Mouse (Mus musculus) stomach, embryonic 14.5 days (tissue): ENCODE measurements around the gene Arhgap31. TPM values are rescaled to one million over a fixed set of nuclear protein-coding genes. Genes with fewer than 3 reads are reported as not detected.

Experiments
- ATAC-seq: fragments of 200-750 bp; cut with Nextera tagmentation; 2 replicates; pipeline ENCODE4 v1.8.0; 2017; ENCODE audit warnings: low read depth, moderate TSS enrichment; ENCODE audit not compliant: insufficient number of reproducible peaks, insufficient read depth, low FRiP score
- H3K27ac ChIP-seq: fragments of 300-500 bp; sonication (generic); 2 replicates; pipeline ENCODE4 v1.5.1; 2014; ENCODE audit warnings: mild to moderate bottlenecking, low read length, moderate library complexity, mixed read lengths
- H3K27me3 ChIP-seq: fragments of 300-500 bp; sonication (generic); 2 replicates; pipeline ENCODE4 v1.6.1; 2014; ENCODE audit warnings: low read length, control low read depth, mixed read lengths; ENCODE audit not compliant: control insufficient read depth, insufficient read depth
- H3K36me3 ChIP-seq: fragments of 300-500 bp; sonication (generic); 2 replicates; pipeline ENCODE4 v1.6.1; 2014; ENCODE audit warnings: mild to moderate bottlenecking, control low read depth, low read length, moderate library complexity, mixed read lengths; ENCODE audit not compliant: control insufficient read depth, insufficient read depth
- H3K4me1 ChIP-seq: fragments of 300-500 bp; sonication (generic); 2 replicates; pipeline ENCODE4 v1.6.1; 2014; ENCODE audit warnings: low read length, control low read depth, mixed read lengths; ENCODE audit not compliant: control insufficient read depth, insufficient read depth
- H3K4me2 ChIP-seq: fragments of 300-500 bp; sonication (generic); replicated peaks from 2 replicates; pipeline ENCODE4 v1.6.1; 2014; ENCODE audit warnings: low read depth, low read length, control low read depth
- H3K4me3 ChIP-seq: fragments of 300-500 bp; sonication (generic); 2 replicates; pipeline ENCODE4 v1.5.1; 2014; ENCODE audit warnings: low read depth, low read length, control low read depth
- H3K9ac ChIP-seq: fragments of 300-500 bp; sonication (generic); replicated peaks from 2 replicates; pipeline ENCODE4 v1.6.1; 2014; ENCODE audit warnings: low read depth, mild to moderate bottlenecking, control low read depth, low read length, moderate library complexity, mixed read lengths
- H3K9me3 ChIP-seq: fragments of 300-500 bp; sonication (generic); 2 replicates; pipeline ENCODE4 v1.6.1; 2016; ENCODE audit warnings: low read depth, low read length, control low read depth; ENCODE audit not compliant: control insufficient read depth
- WGBS: fragments of 180-500 bp; shearing (Covaris S2); extraction: QIAGEN DNeasy Blood & Tissue Kit; methylation state at CpG from one replicate; pipeline ENCODE4 v1.1.7; 2014; 5-methylcytosine and 5-hydroxymethylcytosine counted together
- polyA plus RNA-seq: library from polyadenylated mRNA; unstranded; fragments of >200 nt; fragmentation: Nextera tagmentation; extraction: Ambion mirVana; gene quantifications from 2 replicates; pipeline ENCODE4 v1.2.1, GENCODE M21; 2014

Arhgap31 gene
- polyA plus RNA-seq, 1 experiment from 2014 or later, result 14.8 TPM

- ATAC-seq, result no peak
- no peak overlapping the region for H3K9ac ChIP-seq
- no peak overlapping the region for H3K27ac ChIP-seq
- H3K36me3 ChIP-seq, result peaks cover 22% of the 10 kb centered on the region
- no peak overlapping the region for H3K4me3 ChIP-seq
- H3K9me3 ChIP-seq, result 0 out of 2 replicates have a peak, but pooled peaks cover 3% of the 10 kb centered on the region
- WGBS, result 70% methylated on average over 18 of the region's 18 CpGs
- H3K4me1 ChIP-seq, result no peaks in the 10 kb centered on the region
- no peaks in the 10 kb centered on the region for H3K27me3 ChIP-seq
- H3K4me2 ChIP-seq, result no peak overlapping the region
Observed at GRCm38 (mm10) chr16:38609092-38609491, 104.0 kb downstream of the Arhgap31 start.

GRCm38 (mm10) chr16:38608687-38609086, 104.4 kb downstream of the Arhgap31 start:
- Histone ChIP-seq H3K9ac (no peak overlapping the region), H3K27me3 (no peaks in the 10 kb centered on the region), H3K4me3 (no peak overlapping the region), H3K9me3 (0 out of 2 replicates have a peak, but pooled peaks cover 3% of the 10 kb centered on the region), H3K4me2 (no peak overlapping the region), H3K4me1 (no peaks in the 10 kb centered on the region), H3K36me3 (peaks cover 23% of the 10 kb centered on the region), H3K27ac (no peak overlapping the region)
- ATAC-seq, result no peak
- WGBS, result 74% methylated on average over 12 of the region's 12 CpGs

DNA sequence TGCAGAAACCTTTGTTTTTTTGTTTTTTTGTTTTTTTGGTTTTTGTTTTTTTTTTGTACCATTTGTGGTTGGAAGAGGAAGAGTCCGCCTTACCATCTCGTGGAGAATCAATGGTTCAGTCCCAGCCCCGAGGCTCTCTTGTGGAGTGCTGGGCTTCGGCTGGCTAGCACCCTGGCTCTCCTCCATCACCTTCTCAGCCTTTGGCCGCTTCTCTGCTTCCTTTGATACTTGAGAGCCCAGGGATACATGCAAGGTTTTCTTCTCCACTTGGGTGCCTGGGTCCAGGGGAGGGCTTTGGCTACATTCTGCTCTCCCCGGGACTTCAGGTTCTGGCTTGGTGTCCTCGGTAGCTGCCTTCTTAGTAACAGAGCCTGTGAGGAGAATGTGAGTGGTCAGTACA, 106.6 kb downstream of the Arhgap31 start:
- H3K9ac ChIP-seq, result no peak overlapping the region
- peaks cover 31% of the 10 kb centered on the region for H3K36me3 ChIP-seq
- no peaks in the 10 kb centered on the region for H3K27me3 ChIP-seq
- no peaks in the 10 kb centered on the region for H3K4me1 ChIP-seq
- H3K27ac ChIP-seq, result no peak overlapping the region
- no peak overlapping the region for H3K4me3 ChIP-seq
- H3K9me3 ChIP-seq, result 0 out of 2 replicates have a peak, but pooled peaks cover 3% of the 10 kb centered on the region
- no peak overlapping the region for H3K4me2 ChIP-seq
- WGBS, result 88% methylated on average over 7 of the region's 7 CpGs
- ATAC-seq, result no peak

DNA sequence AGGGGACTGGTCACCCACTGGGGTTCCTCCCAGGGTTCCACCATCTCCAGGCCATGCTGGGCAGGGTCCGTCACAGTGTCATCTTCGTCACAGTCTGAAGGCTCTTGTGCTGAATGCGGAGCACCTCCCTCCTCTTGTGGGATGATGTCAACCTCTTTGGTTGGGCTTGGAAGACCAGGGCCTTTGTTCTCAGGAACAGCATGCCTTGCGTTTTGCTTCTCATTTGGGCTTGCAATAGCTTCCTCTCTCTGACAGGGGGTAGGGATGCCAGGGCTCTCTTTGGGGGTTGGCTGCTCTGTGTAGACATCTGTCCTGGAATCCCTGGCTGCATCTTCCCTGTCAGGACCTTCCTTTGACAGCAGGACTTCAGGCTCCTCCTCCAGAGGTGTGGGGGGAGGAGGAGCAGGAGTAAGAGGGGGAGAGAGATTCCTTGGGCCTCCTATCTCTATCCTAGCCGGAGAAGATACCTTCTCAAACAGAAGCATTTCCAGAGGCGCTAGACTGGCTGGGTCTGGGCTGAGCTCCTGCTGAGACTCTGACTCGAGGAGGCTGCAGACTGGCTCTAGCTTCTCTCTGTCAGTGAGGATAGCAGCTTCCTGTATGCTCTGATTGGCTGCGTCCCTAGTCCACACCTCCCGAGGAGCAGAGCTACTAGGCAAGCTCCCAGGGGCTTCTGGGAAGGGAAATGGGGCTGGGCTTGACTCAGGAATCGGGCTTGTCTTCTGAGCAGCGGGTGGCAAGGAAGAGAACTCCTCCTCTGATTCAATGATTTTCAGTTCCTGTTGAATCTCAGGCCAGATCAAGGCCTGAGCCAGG, 109.9 kb downstream of the Arhgap31 start:
- WGBS, result 41% methylated on average over 11 of the region's 11 CpGs
- Histone ChIP-seq H3K9me3 (no peaks in the 10 kb centered on the region), H3K27me3 (no peaks in the 10 kb centered on the region), H3K4me2 (no peak overlapping the region), H3K36me3 (peaks cover 19% of the 10 kb centered on the region), H3K27ac (no peak overlapping the region), H3K4me3 (no peak overlapping the region), H3K4me1 (no peaks in the 10 kb centered on the region), H3K9ac (no peak overlapping the region)
- ATAC-seq, result no peak

GRCm38 (mm10) chr16:38598986-38599680, 113.9 kb downstream of the Arhgap31 start:
- Histone ChIP-seq H3K4me2 (no peak overlapping the region), H3K27ac (no peak overlapping the region), H3K9ac (no peak overlapping the region), H3K27me3 (no peaks in the 10 kb centered on the region), H3K4me1 (no peaks in the 10 kb centered on the region), H3K36me3 (peaks cover 9% of the 10 kb centered on the region; the same call in 1 of the 2 replicates), H3K9me3 (no peaks in the 10 kb centered on the region), H3K4me3 (no peak overlapping the region)
- 67% methylated on average over 11 of the region's 11 CpGs for WGBS
- no peak for ATAC-seq

DNA sequence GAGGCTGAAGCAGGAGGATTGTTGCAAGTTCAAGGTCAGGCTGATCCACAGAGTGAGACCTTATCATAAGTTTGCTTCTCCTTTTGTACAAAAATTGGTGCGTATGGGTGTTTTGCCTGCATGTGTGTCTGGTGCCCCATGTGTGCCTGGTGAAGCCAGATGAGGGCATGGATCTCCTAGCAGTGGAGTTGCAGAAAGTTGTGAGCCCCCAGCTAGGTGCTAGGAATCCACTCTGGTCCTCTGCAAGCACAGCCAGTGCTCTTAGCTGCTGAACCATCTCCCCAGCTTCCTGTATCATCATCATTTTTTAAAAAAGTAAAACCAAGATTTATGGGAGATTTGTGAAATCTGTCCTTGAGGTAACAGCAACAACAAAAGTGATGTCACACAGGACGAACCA, 116.4 kb downstream of the Arhgap31 start:
- no peaks in the 10 kb centered on the region for H3K4me1 ChIP-seq
- no peak overlapping the region for H3K27ac ChIP-seq
- no peak for ATAC-seq
- H3K4me3 ChIP-seq, result no peak overlapping the region
- no peak overlapping the region for H3K4me2 ChIP-seq
- no peaks in the 10 kb centered on the region for H3K9me3 ChIP-seq
- no peaks in the 10 kb centered on the region for H3K27me3 ChIP-seq
- peaks cover 8% of the 10 kb centered on the region for H3K36me3 ChIP-seq
- 89% methylated on average over 2 of the region's 2 CpGs for WGBS
- H3K9ac ChIP-seq, result no peak overlapping the region

- WGBS, result 86% methylated on average over 2 of the region's 2 CpGs
- Histone ChIP-seq H3K4me2 (no peak overlapping the region), H3K9me3 (no peaks in the 10 kb centered on the region), H3K4me1 (no peaks in the 10 kb centered on the region), H3K36me3 (peaks cover 12% of the 10 kb centered on the region), H3K27me3 (no peaks in the 10 kb centered on the region), H3K9ac (no peak overlapping the region), H3K4me3 (no peak overlapping the region), H3K27ac (no peak overlapping the region)
- no peak for ATAC-seq
Observed at GRCm38 (mm10) chr16:38596099-38596498, 117.0 kb downstream of the Arhgap31 start.

DNA sequence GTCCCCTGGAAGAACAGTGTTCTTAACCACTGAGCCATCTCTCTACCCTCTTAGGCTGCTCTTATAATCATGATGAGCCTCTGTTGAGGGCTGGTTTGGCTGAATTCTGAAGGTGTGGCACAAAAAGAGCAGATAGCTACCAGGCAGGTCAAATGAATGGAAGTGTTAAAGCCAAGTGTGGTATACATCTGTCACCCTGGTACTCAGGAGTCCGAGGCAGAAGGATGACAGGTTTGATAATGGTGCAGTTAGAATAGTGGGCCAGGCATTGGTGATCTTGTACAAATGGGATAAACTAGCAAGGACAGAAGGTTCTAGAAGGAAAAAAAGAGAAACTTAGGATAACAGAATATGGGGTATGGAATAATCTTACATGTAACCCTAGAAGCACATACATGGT, 118.6 kb downstream of the Arhgap31 start:
- Histone ChIP-seq H3K4me1 (no peaks in the 10 kb centered on the region), H3K27ac (no peak overlapping the region), H3K9me3 (no peaks in the 10 kb centered on the region), H3K4me2 (no peak overlapping the region), H3K9ac (no peak overlapping the region), H3K27me3 (no peaks in the 10 kb centered on the region), H3K4me3 (no peak overlapping the region), H3K36me3 (peaks cover 19% of the 10 kb centered on the region)
- no peak for ATAC-seq
- 78% methylated on average over 1 of the region's 1 CpGs for WGBS
